Mouse (Mus musculus): ENCODE data around the gene Olfr487. TPM values are rescaled to one million over a fixed set of nuclear protein-coding genes. Genes with fewer than 3 reads are reported as not detected.

The Olfr487 gene
- total RNA-seq (2023), result not detected

GRCm38 (mm10) chr7:108214536-108214935 is at the start of gene Olfr487:
Gene Olfr487 (minus strand): TSS chr7:108214636.

GRCm38 (mm10) chr7:108258247-108258646 is 43.8 kb upstream of the Olfr487 start, which contains the start of gene Olfr488:
Gene Olfr488 (minus strand): TSS chr7:108258347.

DNA sequence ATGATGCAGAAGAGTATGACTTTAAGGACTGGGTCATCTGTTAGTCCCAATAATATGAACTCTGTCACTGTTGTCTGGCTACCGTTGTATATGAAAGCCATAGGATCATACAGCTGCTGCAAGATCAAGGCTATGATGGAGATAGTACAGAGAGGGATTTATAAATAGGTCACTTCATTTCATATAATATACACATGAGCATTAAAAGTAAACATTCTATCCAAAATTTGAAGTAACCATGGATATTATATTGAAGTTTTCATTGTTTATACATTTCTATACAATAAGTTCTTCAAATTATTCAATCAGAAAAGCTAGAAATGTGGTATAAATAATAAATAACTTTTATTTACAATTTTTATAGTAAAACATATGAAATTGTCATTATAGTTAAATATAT is 41.8 kb downstream of the Olfr487 start, which contains the start of gene Olfr486:
Gene Olfr486 (minus strand): TSS at position 101 of the 400 bp plus-strand sequence.

DNA sequence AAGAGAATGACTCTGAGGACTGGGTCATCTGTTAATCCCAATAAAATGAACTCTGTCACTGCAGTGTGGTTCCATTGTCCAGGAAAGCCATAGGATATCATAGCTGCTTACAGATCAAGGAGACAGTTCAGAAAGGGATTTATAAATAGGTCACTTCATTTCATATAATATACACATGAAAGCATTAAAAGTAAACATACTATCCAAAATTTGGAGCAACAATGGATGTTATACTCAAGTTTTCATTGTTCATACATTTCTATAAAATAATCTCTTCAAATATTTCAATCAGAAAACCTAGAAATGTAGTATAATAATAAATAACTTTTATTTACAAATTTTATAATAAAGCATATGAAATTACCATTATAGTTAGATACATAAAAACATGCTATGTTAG is 54.7 kb downstream of the Olfr487 start, which contains the start of gene Olfr485:
Gene Olfr485 (minus strand): TSS at position 101 of the 400 bp plus-strand sequence.

Other genes with a start within 250 kb of the Olfr487 start
- not detected for gene Olfr476, start 249.8 kb downstream of the Olfr487 start, total RNA-seq (2023)
- not detected for gene Olfr477, start 227.9 kb downstream of the Olfr487 start, total RNA-seq (2023)
- not detected for gene Olfr478, start 180.6 kb downstream of the Olfr487 start, total RNA-seq (2023)
- not detected for gene Olfr479, start 163.9 kb downstream of the Olfr487 start, total RNA-seq (2023)
- gene Olfr480, start 147.3 kb downstream of the Olfr487 start, total RNA-seq (2023), result not detected
- not detected for gene Olfr481, start 134.8 kb downstream of the Olfr487 start, total RNA-seq (2023)
- 1 to 10 TPM; 1.8 to 2.3 TPM for gene Olfr482, start 117.0 kb downstream of the Olfr487 start, total RNA-seq (2023)
- not detected for gene Olfr483, start 113.8 kb downstream of the Olfr487 start, total RNA-seq (2023)
- not detected for gene Olfr484, start 87.2 kb downstream of the Olfr487 start, total RNA-seq (2023)
- gene Olfr485, start 54.8 kb downstream of the Olfr487 start, total RNA-seq (2023), result not detected
- gene Olfr486, start 41.9 kb downstream of the Olfr487 start, total RNA-seq (2023), result not detected
- not detected for gene Olfr488, start 43.7 kb upstream of the Olfr487 start, total RNA-seq (2023)
- not detected for gene Olfr490, start 74.3 kb upstream of the Olfr487 start, total RNA-seq (2023)
- gene Olfr491, start 98.8 kb upstream of the Olfr487 start, total RNA-seq (2023), result not detected
- gene Olfr492, start 109.0 kb upstream of the Olfr487 start, total RNA-seq (2023), result not detected
- not detected for gene Olfr493, start 132.3 kb upstream of the Olfr487 start, total RNA-seq (2023)
- not detected for gene Olfr494, start 150.7 kb upstream of the Olfr487 start, total RNA-seq (2023)
- not detected for gene Olfr495, start 178.5 kb upstream of the Olfr487 start, total RNA-seq (2023)
- not detected for gene Olfr497, start 205.8 kb upstream of the Olfr487 start, total RNA-seq (2023)

Measured in T-cell, adult 66 days (primary cell).